ENCODE assay signal across 8 mouse cellular contexts in genomic region chr5:138848102-138848501, GRCm38 (mm10). TPM values are rescaled to one million over a fixed set of nuclear protein-coding genes. Genes with fewer than 3 reads are reported as not detected.
DNase-seq lines count a peak whose midpoint lies in the region; ATAC-seq lines count a peak whose summit lies in the region.

No protein-coding gene starts in this region.

- no peak overlapping the region for H3K4me3 ChIP-seq in hindbrain, embryonic 12.5 days

- H3K4me1 ChIP-seq in hindbrain, embryonic 12.5 days = peaks cover 4% of the 10 kb centered on the region; the same call in 1 of the 2 replicates

- 6% methylated on average over 7 of the region's 7 CpGs for WGBS in hindbrain, embryonic 12.5 days

- 0 out of 2 replicates have a peak, but pooled peaks cover 7% of the 10 kb centered on the region for H3K27me3 ChIP-seq in hindbrain, embryonic 12.5 days

- no peaks in the 10 kb centered on the region for H3K36me3 ChIP-seq in hindbrain, embryonic 12.5 days

- H3K4me2 ChIP-seq in hindbrain, embryonic 12.5 days (replicated peaks) = peak overlapping the region; percentile 29

- H3K9me3 ChIP-seq in hindbrain, embryonic 12.5 days (replicated peaks) = no peaks in the 10 kb centered on the region

- H3K27ac ChIP-seq in hindbrain, embryonic 12.5 days = no peak overlapping the region

- DNase-seq in Muller cell, postnatal 12 days (ENCODE audit: inconsistent ontology term) = peak; percentile 73
- DNase-seq in cerebellum, adult 9-11 months = peak; percentile 83
- DNase-seq in frontal cortex, postnatal 10 days (ENCODE audit: low spot score in 2 of 2) = peak; percentile 79 to 89
- peak; percentile 91 to 93 for DNase-seq in layer of hippocampus, postnatal 14 days (ENCODE audit: low spot score in 2 of 2)
- peak; percentile 92 for DNase-seq in lung, postnatal 14 days
- peak; percentile 90 for DNase-seq in retina, postnatal 1 day
- peak; percentile 88 for DNase-seq in thymus, postnatal 4 days

- peak; percentile 78 for ATAC-seq in hindbrain, embryonic 12.5 days (ENCODE audit: low FRiP score)

- H3K9ac ChIP-seq in hindbrain, embryonic 12.5 days = peak overlapping the region; percentile 9; the same call in 1 of the 2 replicates

RNA-seq across cellular contexts. Expression of gene Gm5294, which starts 28.2 kb away (rescaled TPM):
- polyA plus RNA-seq in hindbrain, embryonic 12.5 days (2016; fragmentation: Nextera tagmentation; extraction: Ambion mirVana) = 0.46 and 0.64 TPM in 2 replicates
- not detected for total RNA-seq in layer of hippocampus, postnatal 14 days (2021)
